Mouse (Mus musculus): ENCODE measurements at regions not wholly inside any gene's neighbourhood (a gene's known extent, or its start where the extent isn't known, plus 50 kb on each side); places are given as distances from the start of the nearest gene placed in this dataset.

DNA sequence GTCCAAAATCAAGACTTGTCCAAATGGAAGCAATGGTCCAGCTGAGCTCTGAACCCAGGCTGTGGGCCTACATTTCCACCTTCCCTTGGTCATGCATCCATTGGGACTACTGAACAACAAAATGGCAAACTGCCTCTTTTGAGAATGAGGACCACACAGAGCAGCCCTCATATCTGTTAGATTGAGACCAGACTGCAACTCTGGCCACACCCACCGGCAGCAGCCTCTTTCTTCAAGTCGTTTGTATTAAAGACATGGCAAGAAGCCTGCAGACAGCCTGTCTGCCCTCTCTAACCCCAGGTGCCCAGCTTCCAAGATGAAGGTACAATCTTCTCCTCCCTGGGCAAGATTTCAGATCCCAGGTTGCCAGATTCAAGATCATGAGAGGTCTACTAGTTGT is 51.8 kb upstream of the St6galnac3 start:
- no peak for ATAC-seq (ENCODE audit: insufficient read depth, low FRiP score, low read depth)
- Histone ChIP-seq H3K9ac (no peak overlapping the region), H3K4me3 (replicated peaks) (no peak overlapping the region), H3K36me3 (no peaks in the 10 kb centered on the region), H3K4me2 (no peak overlapping the region), H3K27ac (no peak overlapping the region), H3K9me3 (no peaks in the 10 kb centered on the region), H3K27me3 (replicated peaks) (no peaks in the 10 kb centered on the region), H3K4me1 (no peaks in the 10 kb centered on the region)
- 41% methylated on average over 2 of the region's 2 CpGs for WGBS

DNA sequence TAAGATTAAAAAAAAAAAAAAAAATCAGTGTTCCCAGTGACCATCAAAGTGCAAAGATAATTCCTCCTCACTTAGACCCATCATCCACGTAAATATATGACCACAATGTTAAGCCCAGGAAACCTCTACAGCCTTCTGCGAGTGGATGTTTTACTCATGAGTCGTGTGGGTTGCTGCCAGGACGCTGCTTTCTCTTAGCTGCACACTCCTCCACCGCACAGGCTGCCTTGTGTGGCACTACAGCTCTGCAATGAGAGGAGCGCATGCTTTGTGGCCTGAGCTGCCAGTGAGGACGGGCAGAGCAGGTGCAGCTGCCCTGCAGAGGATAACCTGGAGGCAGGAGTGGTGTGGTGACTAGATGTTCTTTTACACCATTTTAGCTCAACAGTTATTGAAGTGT is 53.4 kb upstream of the St6galnac3 start:
- Histone ChIP-seq H3K4me2 (no peak overlapping the region), H3K9me3 (no peaks in the 10 kb centered on the region), H3K4me1 (peaks cover 5% of the 10 kb centered on the region; the same call in 1 of the 2 replicates), H3K4me3 (replicated peaks) (no peak overlapping the region), H3K27me3 (replicated peaks) (no peaks in the 10 kb centered on the region), H3K27ac (no peak overlapping the region), H3K36me3 (no peaks in the 10 kb centered on the region), H3K9ac (no peak overlapping the region)
- 62% methylated on average over 7 of the region's 7 CpGs for WGBS
- ATAC-seq (ENCODE audit: insufficient read depth, low FRiP score, low read depth), result no peak

- Histone ChIP-seq H3K4me3 (replicated peaks) (no peak overlapping the region), H3K4me2 (no peak overlapping the region), H3K27ac (no peak overlapping the region), H3K9ac (no peak overlapping the region), H3K4me1 (peaks cover 12% of the 10 kb centered on the region; the same call in 1 of the 2 replicates), H3K27me3 (replicated peaks) (no peaks in the 10 kb centered on the region), H3K36me3 (no peaks in the 10 kb centered on the region), H3K9me3 (no peaks in the 10 kb centered on the region)
- 56% methylated on average over 5 of the region's 5 CpGs for WGBS
- ATAC-seq (ENCODE audit: insufficient read depth, low FRiP score, low read depth), result no peak
These were observed 57.5 kb upstream of the St6galnac3 start for GRCm38 (mm10) chr3:153782467-153782866.

- H3K4me2 ChIP-seq, result peak overlapping the region; percentile 31
- H3K9me3 ChIP-seq, result no peaks in the 10 kb centered on the region
- 45% methylated on average over 7 of the region's 7 CpGs for WGBS
- ATAC-seq (ENCODE audit: insufficient read depth, low FRiP score, low read depth), result peak; percentile 72
- no peak overlapping the region for H3K9ac ChIP-seq
- no peaks in the 10 kb centered on the region for H3K27me3 ChIP-seq (replicated peaks)
- no peaks in the 10 kb centered on the region for H3K36me3 ChIP-seq
- H3K27ac ChIP-seq, result peak overlapping the region; percentile 68
- H3K4me1 ChIP-seq, result peaks cover 12% of the 10 kb centered on the region; the same call in 1 of the 2 replicates
- no peak overlapping the region for H3K4me3 ChIP-seq (replicated peaks)
These were observed 58.3 kb upstream of the St6galnac3 start for GRCm38 (mm10) chr3:153783294-153783741.

- H3K4me3 ChIP-seq (replicated peaks), result no peak overlapping the region
- WGBS, result 30% methylated on average over 8 of the region's 8 CpGs
- H3K4me1 ChIP-seq, result peaks cover 12% of the 10 kb centered on the region
- ATAC-seq (ENCODE audit: insufficient read depth, low FRiP score, low read depth), result 0 out of 2 replicates have a peak, but pooled peaks have one; percentile 51
- no peaks in the 10 kb centered on the region for H3K36me3 ChIP-seq
- H3K4me2 ChIP-seq, result peak overlapping the region; percentile 31; the same call in 1 of the 2 replicates
- H3K27ac ChIP-seq, result peak overlapping the region; percentile 68; the same call in 1 of the 2 replicates
- H3K27me3 ChIP-seq (replicated peaks), result no peaks in the 10 kb centered on the region
- H3K9me3 ChIP-seq, result no peaks in the 10 kb centered on the region
- no peak overlapping the region for H3K9ac ChIP-seq
These were observed 59.1 kb upstream of the St6galnac3 start for GRCm38 (mm10) chr3:153783928-153784570.

- Histone ChIP-seq H3K4me2 (no peak overlapping the region), H3K36me3 (no peaks in the 10 kb centered on the region), H3K4me1 (no peaks in the 10 kb centered on the region; the same call in 1 of the 2 replicates), H3K27me3 (replicated peaks) (no peaks in the 10 kb centered on the region), H3K4me3 (replicated peaks) (no peak overlapping the region), H3K27ac (no peak overlapping the region), H3K9ac (no peak overlapping the region), H3K9me3 (no peaks in the 10 kb centered on the region)
- ATAC-seq (ENCODE audit: insufficient read depth, low FRiP score, low read depth), result no peak
- WGBS, result 81% methylated on average over 7 of the region's 7 CpGs
These were observed 53.6 kb upstream of the Asb17 start for GRCm38 (mm10) chr3:153790455-153790856.

GRCm38 (mm10) chr3:153790883-153791609 is 53.0 kb upstream of the Asb17 start:
- H3K4me1 ChIP-seq, result no peaks in the 10 kb centered on the region; the same call in 1 of the 2 replicates
- no peak overlapping the region for H3K9ac ChIP-seq
- no peak overlapping the region for H3K27ac ChIP-seq
- H3K9me3 ChIP-seq, result no peaks in the 10 kb centered on the region
- no peaks in the 10 kb centered on the region for H3K27me3 ChIP-seq (replicated peaks)
- no peak overlapping the region for H3K4me2 ChIP-seq
- H3K4me3 ChIP-seq (replicated peaks), result no peak overlapping the region
- ATAC-seq (ENCODE audit: insufficient read depth, low FRiP score, low read depth), result peak; percentile 40; the same call in 1 of the 2 replicates
- 69% methylated on average over 9 of the region's 9 CpGs for WGBS
- no peaks in the 10 kb centered on the region for H3K36me3 ChIP-seq

DNA sequence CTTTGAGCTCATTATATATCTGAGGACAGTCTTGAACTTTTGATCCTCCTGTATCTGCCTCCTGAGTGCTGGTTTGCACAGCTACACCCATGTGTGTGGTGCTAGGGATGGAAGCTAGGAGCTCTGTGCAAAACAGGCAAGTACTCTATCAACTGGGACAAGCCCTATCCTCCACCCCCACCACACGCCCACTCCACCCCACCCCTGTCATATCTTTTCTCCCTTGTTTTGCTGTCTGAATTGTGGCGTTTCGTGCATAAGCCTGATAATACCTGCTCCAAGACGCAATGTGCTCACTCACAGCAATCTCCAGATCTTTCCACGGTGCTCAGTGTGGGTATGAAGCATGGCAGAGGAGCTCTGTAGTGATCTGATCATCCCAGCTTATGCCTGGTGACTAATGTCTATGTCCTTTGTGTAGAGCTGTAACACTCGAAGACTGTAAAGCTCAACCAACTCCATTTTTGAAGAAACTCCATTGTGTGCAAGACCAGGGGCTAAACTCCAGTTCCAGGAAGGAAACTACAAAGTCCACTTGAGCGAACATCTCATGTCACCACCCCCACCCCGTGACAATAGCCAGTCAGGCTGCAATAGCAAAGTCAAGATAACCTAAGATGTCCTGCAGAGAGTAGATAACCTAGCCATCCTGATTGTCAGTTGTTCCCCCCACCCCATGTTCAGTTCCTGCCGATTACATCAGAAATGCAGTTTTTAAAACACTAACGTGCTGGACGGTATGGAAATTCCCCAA is 52.2 kb upstream of the Asb17 start:
- Histone ChIP-seq H3K4me2 (no peak overlapping the region), H3K4me1 (no peaks in the 10 kb centered on the region; the same call in 1 of the 2 replicates), H3K9me3 (no peaks in the 10 kb centered on the region), H3K27ac (no peak overlapping the region), H3K27me3 (replicated peaks) (no peaks in the 10 kb centered on the region), H3K36me3 (no peaks in the 10 kb centered on the region), H3K9ac (no peak overlapping the region), H3K4me3 (replicated peaks) (no peak overlapping the region)
- 61% methylated on average over 11 of the region's 11 CpGs for WGBS
- peak; percentile 91 for ATAC-seq (ENCODE audit: insufficient read depth, low FRiP score, low read depth)

DNA sequence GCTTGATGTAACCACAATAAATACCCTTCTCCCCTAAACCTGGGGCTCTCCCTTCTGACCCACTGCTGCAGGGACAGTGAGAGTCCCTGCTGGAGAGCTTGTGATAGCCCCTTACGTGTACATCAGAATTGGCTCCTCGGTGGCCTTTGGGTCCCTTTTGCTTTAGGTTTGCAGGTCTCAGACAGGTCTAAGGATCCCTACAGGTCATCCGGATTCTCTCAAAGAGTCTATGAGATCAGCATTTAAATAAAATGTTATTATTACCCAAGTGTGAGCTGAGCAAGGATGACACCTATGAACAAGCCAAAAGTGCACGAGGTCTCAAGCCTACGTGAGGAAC is 51.7 kb upstream of the Asb17 start:
- Histone ChIP-seq H3K9ac (no peak overlapping the region), H3K4me1 (no peaks in the 10 kb centered on the region; the same call in 1 of the 2 replicates), H3K27ac (no peak overlapping the region), H3K36me3 (no peaks in the 10 kb centered on the region), H3K4me2 (no peak overlapping the region), H3K9me3 (no peaks in the 10 kb centered on the region), H3K4me3 (replicated peaks) (no peak overlapping the region), H3K27me3 (replicated peaks) (no peaks in the 10 kb centered on the region)
- ATAC-seq (ENCODE audit: insufficient read depth, low FRiP score, low read depth), result no peak
- whole genome bisulfite sequencing, result 82% methylated on average over 5 of the region's 5 CpGs

Measured in stomach, embryonic 15.5 days (tissue).